Mouse (Mus musculus) telencephalon, adult 2 months (tissue): Measurements from ENCODE around the gene Ppp1r27.

Experiments
- DNase-seq: peaks from one replicate; pipeline ENCODE4 v3.0.0-alpha.2; 2011; ENCODE audit warnings: low read depth, low spot score

The Ppp1r27 gene

DNA sequence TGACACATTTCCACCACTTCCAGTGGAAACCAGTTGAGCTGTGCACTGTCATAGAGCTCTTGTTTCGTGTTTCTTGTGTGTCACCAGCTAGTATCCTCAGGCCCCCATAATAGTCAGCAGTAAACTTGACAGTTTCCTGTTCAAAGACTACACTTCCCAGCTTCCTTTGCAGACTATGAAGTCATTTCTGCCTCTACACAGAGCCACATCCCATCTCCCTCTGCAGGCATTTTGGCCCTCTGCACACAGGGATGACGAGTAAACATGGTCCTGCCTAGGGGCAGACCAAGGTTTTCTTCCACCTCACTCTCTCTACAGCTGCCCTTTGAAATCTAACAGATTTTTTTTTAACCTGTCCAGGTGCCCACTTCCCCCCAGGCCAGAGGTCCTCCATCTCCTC lies 3.5 kb downstream of the Ppp1r27 start:
- DNase-seq = no peak

DNA sequence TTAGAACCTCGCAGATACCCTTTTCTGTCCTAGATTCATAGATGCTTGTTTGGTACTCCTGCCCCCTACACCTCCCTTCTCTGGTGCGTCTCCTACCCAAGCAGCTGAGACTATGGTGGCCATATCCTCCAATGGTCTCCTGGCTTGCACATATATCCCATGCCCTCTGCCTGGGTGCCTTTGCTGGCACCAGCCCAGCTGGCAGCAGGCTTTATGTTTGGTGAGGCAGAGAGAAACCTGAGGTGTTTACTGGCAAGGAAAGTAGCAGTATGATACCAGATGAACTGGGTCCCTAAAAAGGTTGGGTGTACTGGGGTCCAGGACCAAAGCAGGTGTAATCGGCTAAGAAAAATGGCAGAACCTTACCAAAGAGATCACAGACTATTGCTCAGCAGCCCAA lies 5.0 kb downstream of the Ppp1r27 start:
- DNase-seq = no peak

DNA sequence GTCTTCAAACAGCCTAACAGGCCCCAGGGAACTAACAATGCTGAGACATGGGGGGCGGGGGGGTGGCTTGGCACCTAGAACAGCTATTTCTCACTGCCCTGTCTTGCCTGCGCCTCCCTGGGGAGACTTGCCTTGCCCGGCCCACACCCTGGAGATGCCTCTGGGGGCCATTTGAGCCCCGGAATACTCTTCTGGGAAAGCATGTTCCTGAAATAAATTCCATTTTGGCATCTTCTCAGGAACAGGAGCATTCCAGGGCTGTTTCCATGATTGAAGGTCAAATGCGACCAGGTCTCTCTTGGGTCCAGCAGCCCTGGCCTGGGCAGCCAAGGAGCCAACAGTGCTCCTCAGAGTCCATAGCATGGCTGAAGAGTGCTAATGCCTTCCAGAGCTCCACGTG lies 8.6 kb downstream of the Ppp1r27 start:
- DNase-seq = no peak

DNA sequence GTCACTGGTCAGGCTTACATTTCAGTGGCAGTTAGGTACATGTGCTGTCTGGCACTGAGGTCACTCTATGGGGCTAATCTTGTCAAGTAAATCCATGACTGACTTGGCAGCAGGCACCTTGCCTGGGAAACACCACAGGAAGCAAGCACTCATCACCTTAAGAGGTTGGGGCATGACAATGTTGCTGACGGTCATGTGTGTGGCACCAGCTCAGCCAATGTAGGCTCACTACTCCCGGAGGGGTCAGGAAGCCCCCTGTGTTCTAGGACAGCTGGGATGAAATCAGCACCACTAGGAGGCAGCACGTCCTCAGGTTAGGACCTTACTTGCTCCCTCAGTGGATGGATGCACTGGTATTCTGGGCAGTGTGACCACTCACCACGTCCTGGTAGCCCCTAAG lies 9.0 kb downstream of the Ppp1r27 start:
- no peak for DNase-seq

DNA sequence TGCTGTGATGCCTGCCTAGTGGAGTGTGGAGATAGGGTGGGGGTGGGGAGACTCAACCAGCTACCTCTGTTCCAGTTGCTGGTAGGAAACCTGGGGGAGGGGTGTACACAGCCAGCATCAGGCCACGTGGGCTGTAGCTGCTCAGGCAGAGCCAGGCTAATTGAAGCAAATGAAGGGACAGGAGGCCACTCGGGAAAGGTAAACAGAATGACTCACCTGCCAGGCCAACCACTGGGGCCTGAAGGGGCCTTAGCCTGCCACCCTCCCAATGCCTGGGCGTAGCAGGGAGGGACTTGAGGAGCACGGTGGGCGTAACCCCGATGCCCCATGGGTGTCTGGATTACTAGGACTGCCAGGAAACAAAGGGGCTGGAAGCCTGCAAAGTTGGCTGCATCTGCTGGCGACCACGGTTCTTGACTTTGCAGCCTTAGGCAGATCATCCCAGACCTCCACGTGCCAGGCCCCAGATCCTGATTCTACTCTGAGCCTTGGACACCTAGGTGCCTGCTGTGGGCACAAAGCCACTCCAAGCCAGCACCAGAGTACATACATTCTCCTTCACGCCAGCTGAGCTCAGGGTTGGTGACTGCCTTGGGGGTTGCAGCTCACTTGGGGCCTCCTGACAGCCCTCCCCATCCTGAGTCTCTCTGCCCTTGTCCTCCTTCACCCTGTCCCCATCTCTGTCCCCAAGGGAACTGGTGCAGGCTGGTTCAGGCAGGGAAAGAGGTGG lies 11.5 kb downstream of the Ppp1r27 start:
- DNase-seq = no peak

DNA sequence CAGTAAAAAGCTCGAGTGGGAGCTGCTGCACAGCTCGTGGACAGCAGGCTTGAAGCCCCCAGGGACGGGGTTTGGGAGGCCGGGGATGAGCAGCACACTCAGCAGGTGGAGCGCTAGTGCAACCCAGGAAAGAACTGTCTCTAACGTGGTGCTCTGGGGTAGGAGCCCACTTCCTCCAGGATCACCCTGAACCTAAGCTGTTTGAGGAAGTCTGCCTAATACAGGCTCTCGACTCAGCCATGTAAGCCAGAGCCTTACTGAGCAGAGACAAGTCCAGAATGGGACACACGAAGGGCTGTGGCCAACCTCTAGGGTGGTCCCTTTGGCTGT lies 12.0 kb downstream of the Ppp1r27 start:
- DNase-seq = no peak

DNA sequence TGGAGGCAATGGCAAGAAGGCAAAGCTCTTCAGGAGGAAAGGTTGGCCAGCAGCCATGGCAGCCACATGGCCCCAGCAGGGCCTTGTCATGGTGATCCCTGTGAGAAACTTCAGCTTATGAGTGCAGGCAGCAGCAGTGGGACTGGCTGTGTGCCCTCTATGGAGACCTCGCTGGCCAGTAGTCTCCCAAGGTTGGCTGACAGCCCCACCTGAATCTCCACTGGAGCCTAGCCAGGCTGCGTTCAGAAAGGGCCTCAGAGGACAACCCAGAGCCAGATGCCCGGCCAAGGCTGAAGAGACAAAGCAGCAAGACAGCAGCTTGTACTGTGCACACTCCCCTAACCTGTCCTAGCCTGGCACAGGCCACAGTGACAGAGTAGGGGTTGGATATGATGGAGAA lies 12.4 kb downstream of the Ppp1r27 start:
- no peak for DNase-seq

DNA sequence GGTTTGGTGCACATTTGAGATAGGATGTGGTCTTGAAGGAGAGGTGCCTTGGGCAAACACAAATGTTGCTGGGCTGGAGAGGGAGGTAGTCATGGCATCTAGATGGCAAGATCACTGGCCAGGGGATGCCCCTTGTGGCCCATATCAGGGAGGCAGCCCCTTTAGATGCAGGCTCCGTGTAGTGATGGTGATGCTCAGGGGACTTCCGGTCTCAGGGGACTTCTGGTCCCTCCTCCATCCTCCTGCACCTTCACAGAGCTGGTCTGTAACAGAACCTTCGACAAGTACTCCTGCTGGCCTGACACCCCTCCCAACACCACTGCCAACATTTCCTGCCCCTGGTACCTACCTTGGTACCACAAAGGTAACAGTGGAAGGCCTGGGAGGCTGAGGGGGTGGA lies 15.1 kb downstream of the Ppp1r27 start:
- no peak for DNase-seq

DNA sequence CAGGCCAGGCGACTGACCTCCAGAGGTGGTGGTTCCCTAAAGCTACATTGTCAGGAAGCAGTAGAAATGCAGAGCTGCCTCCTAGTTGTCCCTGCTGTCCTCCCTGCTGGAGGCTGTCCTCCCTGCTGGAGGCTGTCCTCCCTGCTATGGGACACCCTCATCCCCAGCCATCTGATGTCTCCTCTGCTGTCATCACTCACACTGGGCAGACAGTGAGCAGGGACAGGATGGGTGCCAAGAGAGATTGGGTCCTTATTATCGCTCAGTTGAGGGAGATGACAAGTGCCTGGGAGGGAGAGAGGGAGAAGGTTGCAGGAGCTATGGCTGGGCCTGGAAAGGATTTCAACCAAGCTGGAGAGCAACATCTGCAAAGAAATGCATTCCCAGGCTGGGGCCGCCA lies 15.8 kb downstream of the Ppp1r27 start:
- no peak for DNase-seq

DNA sequence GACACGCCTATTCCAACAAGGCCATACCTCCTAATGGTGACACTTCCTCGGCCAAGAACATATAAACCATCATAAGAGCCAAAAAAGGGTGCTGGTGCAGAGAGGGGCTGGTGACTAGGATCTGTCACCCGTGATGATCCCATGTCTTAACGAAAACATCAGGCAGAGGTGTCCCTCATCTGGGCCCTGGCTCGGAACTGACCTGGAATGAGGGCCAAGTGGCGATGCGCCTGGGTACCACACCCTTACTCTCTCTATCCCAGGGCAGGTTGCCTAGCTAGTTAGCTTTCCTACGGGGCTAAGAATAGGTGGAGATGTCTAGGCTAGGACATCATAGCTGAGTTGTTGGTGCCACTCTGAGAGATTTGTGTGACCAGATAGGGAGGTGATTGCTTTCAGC lies 16.8 kb downstream of the Ppp1r27 start:
- DNase-seq = no peak

DNA sequence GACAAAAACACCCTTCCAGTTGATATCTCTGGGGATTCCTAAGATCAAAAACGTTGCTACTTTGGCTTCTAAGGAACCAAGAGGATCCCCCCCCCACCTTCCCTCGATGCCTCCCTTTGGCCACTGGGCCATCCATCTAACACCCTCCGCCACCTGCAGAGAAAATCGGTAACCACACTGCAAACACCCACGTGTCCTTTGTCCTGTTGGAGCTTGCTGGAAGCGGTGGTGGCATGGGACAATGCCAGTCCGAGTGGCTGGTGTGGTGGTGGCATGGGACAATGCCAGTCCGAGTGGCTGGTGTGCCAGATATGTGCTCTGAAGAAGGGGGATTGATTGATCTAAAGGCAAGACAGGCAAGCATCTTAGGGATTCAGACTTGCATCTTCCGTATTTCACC lies 19.3 kb downstream of the Ppp1r27 start:
- no peak for DNase-seq

DNA sequence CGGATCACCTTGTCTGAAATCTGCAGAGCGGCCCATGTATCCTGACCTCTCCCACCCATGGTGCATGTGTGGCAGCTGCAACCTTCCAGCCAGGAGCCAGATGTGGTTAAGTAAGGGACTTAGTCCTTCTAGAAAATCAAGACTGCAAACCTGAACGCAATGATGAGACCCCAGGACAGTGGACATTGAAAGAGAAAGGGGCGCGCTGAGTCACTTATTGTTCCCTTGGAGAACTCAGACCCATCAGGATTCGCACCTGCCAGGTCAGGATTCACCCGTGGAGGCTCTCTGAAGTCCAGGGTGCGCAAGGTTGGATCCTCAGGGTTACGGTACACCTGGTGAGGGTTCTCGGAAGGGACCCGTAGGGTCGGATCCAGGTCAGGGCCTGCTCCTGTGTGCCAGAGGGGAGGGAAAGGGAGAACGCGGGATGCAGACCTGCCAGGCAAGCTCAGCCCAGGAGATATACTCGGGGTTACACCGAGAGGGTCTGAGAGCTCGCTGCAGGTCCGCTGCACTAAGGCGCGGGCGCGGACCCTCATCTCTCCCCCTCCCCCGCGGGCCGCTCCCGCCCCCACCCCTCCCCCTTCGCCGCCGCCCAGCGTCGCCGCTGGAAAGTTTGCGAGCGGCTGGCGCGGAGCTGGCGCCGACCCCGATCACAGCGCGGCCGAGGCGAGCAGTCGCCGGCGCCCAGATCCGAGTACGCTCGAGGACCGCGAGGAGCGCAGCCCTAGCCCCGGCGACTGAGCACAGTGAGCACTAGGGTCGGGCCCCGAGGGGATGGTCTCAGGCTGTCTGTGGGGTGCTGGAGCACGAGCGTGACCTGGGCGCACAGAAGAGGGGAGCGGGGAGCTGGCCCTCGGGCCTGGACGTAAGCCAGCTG lies 20.6 kb downstream of the Ppp1r27 start, which contains the start of gene Gcgr:
TSS of gene Gcgr (plus strand) at position 615 of the 880 bp plus-strand sequence.
- no peak for DNase-seq

DNA sequence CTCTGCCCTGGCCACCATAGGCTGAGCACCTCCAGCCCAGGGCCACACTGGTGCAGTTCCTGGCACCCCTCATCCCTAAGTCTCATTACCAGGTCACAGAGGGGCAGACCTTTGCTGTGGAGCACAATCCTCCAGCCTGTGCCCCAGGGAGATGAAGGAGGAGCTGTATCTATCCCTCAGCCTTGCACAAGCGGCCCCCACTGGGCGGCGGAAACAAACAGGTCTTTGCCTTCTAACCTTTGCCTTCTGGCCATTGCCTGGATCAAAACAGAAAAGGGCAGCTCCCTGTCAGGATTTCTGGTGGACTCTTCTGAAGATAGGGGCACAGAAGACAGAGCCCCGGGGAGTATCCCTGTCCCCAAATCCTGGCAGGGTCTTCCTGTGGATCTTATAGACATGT lies 22.0 kb downstream of the Ppp1r27 start:
- no peak for DNase-seq

DNA sequence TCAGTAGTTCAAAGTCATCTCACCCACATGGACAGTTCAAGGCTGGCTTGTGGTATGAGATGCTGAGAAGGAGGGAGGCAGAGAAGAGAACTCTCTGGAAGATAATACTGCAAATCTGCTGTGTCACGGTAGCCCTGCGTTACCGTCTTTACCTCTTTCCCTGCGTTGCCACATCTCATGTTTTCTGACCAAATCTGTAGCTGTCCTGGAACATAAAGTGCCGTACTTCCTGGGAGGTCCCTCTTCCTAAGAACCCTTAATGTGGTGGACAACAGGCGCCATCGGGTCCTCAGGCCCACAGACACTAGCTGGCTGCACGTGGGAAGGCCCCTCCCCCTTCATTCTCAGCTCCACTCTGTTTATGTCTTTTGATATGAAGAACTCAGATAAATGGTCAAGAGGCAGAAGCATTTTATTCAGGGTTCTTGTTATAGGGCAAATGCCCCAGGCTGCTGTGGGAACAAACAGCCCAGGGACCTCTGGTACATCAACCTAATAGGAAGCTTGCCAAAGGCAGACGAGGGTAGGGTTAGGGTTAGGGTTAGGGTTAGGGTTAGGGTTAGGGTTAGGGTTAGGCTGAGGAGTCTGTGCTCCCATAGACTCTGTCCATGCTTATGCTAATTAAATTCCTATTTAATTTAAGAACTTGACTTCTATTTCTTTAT lies 23.1 kb downstream of the Ppp1r27 start:
- DNase-seq = no peak

DNA sequence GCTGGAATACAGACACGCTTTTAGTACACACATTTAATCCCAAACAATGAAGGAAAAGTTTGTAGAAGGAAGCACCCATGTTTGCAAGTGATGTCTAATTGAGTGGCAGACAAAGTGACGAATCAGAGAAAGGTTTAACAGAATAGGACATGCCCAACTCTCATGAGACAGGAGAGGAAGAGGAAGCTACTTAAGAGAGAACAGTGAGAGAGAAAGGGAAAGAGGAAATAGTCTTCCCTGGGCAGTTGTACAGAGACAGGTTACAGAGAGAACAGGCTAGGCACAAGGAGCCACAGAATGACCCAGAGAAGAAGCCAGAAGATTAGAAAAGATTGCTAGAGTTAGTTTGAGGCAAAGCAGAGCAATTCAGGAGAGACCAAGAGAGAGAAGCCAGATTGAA lies 25.0 kb downstream of the Ppp1r27 start:
- no peak for DNase-seq

DNA sequence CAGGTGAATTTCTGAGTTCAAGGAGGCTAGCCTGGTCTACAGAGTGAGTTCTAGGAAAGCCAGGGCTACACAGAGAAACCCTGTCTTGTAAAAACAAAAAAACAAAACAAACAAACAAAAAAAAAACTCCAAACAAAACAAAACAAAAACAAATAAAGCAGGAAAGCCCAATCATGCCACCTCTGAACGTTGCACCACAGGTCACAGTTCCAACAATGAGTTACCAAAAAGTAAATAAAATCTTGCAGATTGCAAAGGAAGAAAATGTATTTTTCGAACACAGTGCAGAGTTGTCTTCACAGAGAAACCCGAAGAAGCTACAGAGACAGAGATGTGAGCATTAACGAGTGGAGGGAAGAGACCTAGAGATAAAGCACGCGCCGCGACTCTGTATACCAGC lies 28.4 kb downstream of the Ppp1r27 start:
- DNase-seq = no peak

DNA sequence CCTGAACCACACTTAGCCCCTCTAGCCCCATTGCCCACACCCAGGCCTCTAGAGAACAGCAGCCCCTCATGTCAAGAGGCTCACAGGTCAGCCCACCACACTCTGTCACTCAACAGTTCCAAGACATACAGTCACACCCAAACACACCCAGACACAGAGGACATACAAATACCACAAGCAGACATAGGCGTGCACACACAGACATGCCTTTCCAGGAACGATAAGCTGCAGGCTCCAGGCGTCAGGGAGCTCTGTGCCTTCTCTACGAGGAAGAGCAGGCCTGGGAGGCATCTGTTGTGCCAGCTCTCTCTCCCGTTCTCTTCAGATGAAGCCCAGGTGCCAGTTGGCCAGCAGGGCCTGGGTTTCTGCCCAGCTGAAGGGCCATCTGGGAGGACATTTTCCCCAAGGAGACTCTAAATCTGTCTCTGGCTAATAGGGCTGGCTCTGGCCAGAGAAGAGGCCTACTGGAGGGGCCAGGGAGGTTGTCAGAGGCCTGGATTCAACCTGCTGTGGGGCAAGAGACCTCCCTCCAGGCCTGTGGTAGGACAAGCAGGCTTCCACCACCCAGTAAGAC lies 29.9 kb downstream of the Ppp1r27 start:
- DNase-seq = no peak

DNA sequence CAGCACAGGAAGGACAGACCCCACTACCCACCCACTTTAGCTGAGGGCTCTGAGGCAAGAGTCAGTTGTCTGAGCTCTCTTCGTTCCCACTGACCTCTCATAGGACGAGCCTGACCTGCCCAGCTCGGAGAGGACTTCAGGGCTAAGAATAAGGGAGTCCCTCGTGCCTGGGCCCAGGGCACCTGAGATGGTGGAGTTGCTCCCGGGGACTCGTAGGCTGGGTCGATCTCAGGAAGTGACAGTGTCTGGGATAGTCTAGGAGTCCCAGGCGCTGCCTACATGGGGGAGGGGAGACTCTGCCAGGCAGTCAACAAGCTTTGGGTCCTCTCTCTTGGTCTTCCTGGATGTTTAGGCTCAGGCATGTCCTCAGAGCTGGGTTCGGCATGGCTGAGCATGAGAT lies 30.4 kb downstream of the Ppp1r27 start:
- DNase-seq = no peak

DNA sequence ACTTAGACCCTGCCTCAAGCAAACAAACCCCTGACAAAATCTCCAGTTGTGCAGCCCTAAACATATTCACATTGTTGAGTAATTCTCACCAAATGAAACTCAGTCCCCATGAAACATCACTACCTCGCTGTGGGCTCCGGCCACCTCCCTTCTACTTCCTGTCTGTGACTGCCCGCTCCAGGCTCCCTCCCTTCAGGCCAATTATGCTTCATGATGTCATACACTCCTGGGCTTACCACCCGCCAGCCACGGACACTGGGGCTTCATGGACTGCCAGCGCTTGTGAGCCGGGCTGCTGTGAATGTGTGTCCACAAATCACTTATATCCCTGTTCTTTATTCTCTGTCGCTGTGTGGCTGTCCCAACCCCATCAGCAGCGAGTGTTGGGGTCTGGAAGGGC lies 31.2 kb downstream of the Ppp1r27 start:
- DNase-seq = no peak

DNA sequence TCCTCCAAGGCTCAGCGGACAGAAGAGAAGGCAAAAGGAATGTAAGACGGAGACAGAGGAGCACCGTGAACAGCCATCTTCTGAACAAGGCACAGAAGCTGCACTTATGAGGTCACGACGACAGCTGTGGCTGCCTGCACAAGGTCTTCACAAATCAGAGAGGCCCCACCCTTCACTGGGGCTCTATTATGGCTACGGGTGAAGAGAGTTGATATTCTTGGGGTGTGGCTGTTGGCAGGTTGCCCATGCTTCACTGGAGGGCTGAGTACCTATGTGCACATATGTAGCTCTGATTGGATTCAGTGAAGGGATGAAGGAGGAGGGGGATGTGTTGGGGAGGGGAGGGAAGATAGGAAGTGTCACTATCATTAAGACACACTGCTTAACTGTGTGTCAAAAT lies 32.4 kb downstream of the Ppp1r27 start:
- DNase-seq = no peak

DNA sequence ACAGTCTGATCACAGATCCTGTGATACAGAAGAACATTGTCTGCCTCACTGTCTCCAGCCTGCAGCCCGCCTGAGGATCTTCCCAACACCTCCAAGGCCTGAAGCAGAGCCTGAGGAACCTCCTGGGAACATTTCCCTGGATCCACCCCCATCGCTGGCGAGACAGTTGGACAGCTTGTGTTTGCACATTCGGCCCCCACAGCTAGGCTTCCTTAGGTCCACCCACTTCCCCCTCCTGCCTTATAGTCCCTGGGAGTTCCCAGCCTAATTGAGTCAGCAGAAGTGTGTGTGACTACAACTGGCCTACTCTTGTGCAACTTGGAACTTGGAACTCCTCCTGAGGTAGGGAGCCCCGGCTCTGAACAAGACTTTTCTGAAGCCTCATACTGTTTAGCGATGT lies 32.9 kb downstream of the Ppp1r27 start:
- peak; percentile 95 for DNase-seq

DNA sequence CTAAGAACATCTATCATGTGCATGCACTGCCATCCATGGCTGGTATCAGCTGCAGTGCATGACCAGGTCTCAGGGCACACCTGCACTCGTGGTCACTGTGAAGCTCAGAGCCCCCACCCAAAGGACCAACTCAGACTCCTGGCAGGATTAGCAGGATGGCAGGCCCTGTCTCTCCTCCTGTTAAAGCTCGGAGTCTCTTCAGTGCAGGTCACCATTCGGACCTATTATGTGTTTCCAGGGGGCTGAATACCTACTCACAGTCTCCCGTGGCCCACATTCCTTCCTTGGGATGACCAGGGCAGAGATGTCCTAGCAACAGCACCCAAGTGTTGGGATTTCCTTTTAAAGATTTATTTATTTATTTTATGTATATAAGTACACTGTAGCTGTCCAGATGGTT lies 33.8 kb downstream of the Ppp1r27 start:
- no peak for DNase-seq
